Mouse (Mus musculus) bone marrow macrophage, adult 2 months (primary cell): ENCODE results near the gene Gimap3.

Experiments used
- CTCF ChIP-seq: IDR thresholded peaks from 2 replicates; pipeline ENCODE4 v1.5.1; 2012; ENCODE audit warnings: low read depth, mild to moderate bottlenecking, low read length, moderate library complexity
- POLR2A ChIP-seq: IDR thresholded peaks from 2 replicates; pipeline ENCODE4 v1.6.1; 2012; ENCODE audit warnings: mild to moderate bottlenecking, low read depth, low read length, borderline replicate concordance

GRCm38 (mm10) chr6:48718455-48718854 lies 52.2 kb downstream of the Gimap3 start, which contains the start of the genes Gm28053 and Gimap7:
- TF ChIP-seq POLR2A (no peak), CTCF (no peak)
